Mouse (Mus musculus): ENCODE measurements around the gene Nom1.

GRCm38 (mm10) chr5:29475556-29475955 is 41.1 kb downstream of the Nom1 start:
- no peak for TF ChIP-seq MAFK (IDR thresholded peaks at IDR 0.05; ENCODE audit: insufficient read depth, low read depth, low read length)
- no peak for TF ChIP-seq HCFC1 (IDR thresholded peaks at IDR 0.05; ENCODE audit: borderline replicate concordance, insufficient read depth, low read length)
- TF ChIP-seq ZNF384 (IDR thresholded peaks at IDR 0.05; ENCODE audit: low read depth, low read length) = no peak
- TF ChIP-seq CHD2 (IDR thresholded peaks at IDR 0.05; ENCODE audit: low read depth, low read length) = no peak
